Mouse (Mus musculus) c-Kit-positive CD71-negative TER-119-negative erythroid progenitor cells, embryonic 14.5 days (primary cell): ENCODE measurements around the gene Guca2a.
"Not testable (repeated sequence)": the region's sequence is repeated elsewhere in the genome, so short reads cannot be mapped to it uniquely, and the experiment has no call there.

Source experiments
- DNase-seq: peaks from one replicate; pipeline ENCODE4 v3.0.0-alpha.2; 2013; ENCODE audit warnings: low read depth

Gene Guca2a

GRCm38 (mm10) chr4:119637176-119637845 lies at the start of gene Guca2a:
Gene Guca2a (plus strand): TSS chr4:119637704.
- DNase-seq = no peak

GRCm38 (mm10) chr4:119588037-119588436 lies 49.5 kb upstream of the Guca2a start:
- no peak for DNase-seq

DNA sequence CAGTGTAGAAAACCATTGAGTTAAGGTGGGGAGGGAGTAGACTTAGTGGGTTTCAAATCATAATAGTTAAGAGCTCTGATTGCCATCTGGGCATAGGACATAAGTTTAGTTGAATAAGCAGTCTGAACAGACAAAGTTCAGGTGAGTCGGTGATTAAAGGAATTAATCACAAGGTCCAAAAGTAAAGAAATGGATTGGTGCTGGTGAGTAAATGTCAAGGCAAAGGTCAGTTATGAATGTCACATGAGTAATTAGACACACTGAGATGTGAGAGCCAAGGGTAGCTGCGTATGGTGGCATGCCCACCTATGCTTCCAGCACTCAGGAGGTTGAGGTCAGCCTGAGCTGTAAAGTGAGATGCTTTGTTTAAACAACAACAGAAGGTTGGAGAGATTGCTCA lies 48.1 kb upstream of the Guca2a start:
- no peak for DNase-seq

DNA sequence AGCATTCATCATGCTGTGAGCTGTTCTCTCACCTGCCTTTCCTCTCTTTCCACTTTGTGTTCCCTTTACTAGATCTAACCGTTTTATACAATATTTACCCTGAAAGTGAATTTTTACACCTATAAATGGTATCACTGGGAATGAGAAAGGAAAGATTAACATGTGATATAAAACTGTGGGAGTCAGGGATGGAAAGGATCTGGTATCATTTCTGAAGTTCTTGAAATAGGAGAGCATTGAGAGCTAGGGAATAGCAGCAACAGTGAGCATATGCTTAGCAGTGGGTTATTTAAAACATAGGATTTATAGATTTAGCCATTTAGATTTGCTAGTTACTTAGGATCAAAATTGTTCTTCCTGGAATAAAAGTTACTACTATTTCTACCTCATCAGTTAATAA lies 47.5 kb upstream of the Guca2a start:
- DNase-seq = no peak

DNA sequence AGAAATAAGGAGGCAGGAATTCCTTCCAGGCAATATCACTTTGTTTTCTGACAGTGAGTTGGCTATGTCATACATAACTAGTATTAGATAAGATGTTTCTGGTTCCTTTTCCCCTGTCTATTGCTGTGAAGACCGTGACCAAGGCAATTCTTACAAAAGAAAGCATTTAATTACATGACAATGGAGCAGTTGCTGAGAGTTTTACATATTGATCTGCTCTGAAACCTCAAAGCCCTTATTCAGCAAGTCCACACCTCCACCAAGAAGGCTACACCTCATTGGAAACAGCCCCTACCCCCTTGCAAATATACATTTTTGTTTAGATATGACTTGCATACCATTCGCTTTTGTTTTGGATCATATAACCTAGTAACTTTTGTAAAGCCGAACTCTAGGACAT lies 45.0 kb upstream of the Guca2a start:
- DNase-seq = no peak

DNA sequence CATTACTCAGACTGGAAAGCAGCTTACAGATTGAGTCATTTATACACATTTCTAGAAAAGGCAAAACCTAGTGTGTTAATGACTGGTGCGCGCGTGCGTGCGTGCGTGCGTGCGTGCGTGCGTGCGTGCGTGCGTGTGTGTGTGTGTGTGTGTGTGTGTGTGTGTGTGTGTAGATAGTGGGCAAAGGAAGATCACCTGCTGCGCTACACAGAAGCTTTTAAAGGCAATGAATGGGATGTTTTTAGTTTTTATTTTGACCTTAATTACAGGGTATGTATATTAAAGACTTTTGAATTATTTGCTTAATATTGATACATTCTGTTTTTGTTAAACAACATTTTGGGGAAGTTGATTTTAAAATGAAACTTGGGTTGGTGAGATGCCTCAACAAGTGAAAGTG lies 43.2 kb upstream of the Guca2a start:
- no peak for DNase-seq

DNA sequence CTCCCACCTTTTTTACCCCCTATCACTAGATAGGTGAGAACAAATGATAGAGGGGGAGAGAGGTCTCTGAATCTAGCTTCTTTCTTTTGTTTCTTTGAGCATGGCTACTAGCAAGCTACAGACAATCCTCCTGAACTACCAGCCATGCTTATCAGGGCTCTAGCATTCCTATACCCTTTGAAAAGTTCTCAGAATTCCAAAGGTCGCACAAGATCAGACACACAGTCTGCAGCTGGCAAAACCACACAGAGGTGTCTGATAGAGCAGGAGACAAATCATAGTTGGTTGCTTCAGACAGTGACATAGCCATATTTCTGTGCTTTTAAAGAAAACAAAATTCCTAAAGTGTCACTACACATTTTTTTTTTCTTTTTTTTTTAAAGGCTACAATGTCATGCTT lies 37.9 kb upstream of the Guca2a start:
- DNase-seq = no peak

GRCm38 (mm10) chr4:119609488-119609887 lies 28.0 kb upstream of the Guca2a start:
- peak; percentile 24 for DNase-seq

DNA sequence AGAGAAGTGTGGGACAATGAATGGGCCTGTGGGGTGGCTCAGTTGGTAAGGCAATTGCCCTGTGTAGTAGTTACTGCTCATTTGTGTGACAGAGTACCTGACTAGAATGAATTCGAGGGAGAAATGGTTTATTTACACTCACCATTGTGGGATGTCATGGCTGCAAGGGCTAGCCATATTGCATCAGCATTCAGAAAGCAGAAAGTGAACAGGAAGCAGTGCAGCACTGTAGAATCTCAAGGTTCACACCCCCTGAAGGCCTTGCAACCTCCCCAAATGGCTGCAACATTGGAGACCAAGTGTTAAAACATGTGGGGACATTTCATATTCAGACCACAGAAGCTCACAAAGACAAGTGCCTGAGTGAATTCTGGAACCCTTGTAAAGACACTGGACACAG lies 23.4 kb upstream of the Guca2a start:
- no peak for DNase-seq

GRCm38 (mm10) chr4:119614724-119615123 lies 22.8 kb upstream of the Guca2a start:
- no peak for DNase-seq

DNA sequence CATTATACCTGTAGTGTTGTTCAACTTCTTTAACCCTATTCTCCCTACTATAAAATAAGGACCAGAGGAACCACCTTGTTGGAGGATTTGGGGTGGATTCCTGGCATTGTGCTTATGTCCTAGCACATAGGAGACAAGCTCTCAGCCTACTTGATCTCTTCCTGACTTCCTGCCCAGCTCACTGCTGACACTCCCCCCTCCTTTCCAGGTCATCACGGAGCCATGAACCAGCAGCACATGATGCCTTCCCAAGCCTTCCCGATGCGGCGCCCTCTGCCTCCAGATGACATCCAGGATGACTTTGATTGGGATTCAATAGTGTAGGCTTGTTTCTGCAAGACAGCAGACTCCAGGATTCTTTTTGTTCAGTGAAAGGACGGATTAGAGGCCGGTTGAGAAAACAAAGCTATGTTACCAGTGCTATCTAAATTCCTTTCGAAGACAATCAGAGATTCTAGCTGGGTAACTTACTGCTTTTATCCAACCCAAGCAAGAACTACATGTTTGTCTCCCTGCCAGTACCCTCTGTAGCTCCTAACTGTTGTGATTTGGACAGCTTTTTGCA lies 11.3 kb upstream of the Guca2a start:
- DNase-seq = no peak

DNA sequence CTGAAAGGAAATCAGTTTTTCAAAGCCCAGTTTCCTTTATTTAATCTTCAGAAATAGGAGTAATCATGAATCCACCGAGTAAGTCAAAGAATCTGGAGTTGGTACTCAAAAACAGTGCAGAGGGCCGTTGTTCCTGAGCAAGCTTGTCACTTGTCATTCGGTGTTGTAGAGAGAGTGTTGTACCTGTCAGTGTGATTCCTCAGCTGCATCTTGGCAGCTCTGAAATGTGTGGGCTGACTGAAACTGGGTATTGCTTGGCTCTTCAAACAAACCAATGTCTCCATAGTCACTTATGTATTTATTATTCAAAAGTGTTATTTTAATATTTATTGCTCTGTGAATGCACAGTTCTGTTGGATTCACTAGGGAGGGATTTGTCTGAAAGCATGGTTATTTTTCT lies 10.6 kb upstream of the Guca2a start:
- no peak for DNase-seq

GRCm38 (mm10) chr4:119627317-119627716 lies 10.2 kb upstream of the Guca2a start:
- no peak for DNase-seq

DNA sequence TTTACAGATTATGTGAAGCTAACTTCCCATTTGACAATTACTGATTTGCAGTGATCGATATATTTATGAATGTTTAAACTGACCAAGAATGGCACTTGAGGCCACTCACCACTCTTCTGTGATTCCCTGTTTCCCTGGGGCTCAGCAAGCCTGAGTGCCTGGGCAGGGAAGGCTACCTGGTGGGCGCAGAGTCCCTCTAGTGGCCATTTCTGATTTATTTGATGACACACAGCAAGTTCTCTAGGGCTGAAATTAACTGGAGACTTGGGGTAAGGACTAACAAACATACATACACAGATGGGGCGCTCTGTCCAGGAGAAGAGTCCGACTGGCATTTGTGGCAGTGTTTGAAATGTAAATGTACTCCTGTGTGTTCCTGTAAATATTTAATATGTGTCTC lies 9.1 kb upstream of the Guca2a start:
- DNase-seq = not testable (repeated sequence)

DNA sequence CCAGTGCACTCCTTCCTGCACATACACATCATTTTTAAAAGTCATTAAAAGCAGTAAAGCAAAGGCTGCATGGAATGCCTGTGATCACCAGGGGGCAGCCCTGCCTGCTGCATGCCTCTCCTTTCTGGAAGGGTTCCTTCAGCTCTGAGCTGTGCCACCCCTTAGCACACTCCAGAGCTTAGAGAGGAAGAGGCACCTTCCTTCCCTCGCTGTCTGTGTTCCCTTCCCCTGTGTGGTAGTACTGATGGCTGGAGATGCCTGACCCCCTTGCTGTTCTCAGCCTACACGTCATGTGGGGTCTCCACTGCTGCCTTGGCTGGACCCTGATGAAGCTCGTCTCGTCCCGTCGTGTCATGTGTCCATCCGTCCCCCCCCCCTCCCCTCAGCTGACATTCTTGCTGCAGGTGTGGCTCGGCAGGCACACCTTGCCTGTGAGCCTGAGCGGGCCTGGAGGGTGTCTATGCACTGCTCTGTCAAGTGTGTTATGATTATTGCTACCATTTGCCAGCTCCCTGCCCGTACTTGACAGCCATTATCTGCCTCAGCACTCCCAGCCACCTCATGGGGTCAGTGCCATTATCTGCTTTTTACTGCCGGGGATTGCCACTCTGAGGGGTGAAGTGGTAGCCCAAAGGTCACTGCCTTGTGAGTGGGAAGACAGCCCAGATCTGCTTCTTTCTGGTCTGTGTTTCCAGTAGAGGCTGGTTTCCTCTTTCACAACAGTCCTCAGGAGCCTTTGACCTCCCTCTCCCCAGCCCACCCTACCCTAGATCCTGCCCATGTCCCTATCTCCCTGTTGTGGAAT lies 6.2 kb upstream of the Guca2a start:
- DNase-seq = no peak

GRCm38 (mm10) chr4:119632721-119633120 lies 4.8 kb upstream of the Guca2a start:
- no peak for DNase-seq

- DNase-seq = no peak
Measured at GRCm38 (mm10) chr4:119633342-119633741, 4.2 kb upstream of the Guca2a start.

DNA sequence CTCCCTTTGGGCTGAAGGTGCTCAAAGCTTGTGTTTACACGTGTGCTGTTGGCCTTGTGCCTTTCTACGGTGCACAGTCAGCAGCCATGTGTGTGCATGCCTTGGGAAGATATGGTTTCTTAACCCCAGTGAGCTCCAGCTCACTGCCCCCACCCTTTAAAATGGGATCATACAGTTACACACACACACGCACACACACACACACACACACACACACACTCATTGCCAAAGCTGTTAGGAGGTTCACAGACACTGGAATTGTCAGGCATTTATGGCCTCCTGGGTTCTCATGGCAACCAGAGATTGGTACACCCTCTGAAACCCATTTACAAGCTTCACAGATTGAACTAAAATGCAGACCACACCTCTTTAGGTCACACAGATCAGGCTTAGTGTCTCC lies 3.6 kb upstream of the Guca2a start:
- DNase-seq = no peak

GRCm38 (mm10) chr4:119634908-119635660 lies 2.4 kb upstream of the Guca2a start:
- DNase-seq = no peak

DNA sequence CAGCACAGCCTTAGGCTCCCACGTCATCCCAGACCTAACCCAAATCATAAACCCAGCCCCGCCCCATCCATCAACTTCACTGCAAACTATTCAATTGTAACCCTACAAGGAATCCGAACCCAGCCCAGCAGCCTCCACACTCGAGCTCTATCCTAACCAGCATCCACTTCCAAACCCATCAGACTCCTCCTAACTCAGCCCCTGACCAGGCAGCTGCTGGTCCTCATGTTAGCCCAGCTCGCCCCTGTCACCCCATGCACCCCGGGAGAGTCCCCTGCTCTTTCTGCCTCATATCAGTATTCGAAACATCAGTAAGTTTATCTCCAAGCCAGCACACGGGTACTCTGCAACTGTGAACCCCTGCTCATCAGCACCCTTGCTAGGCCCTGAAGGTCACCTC lies 1.8 kb upstream of the Guca2a start:
- DNase-seq = no peak

GRCm38 (mm10) chr4:119636731-119637130 lies 773 bp upstream of the Guca2a start:
- DNase-seq = no peak

DNA sequence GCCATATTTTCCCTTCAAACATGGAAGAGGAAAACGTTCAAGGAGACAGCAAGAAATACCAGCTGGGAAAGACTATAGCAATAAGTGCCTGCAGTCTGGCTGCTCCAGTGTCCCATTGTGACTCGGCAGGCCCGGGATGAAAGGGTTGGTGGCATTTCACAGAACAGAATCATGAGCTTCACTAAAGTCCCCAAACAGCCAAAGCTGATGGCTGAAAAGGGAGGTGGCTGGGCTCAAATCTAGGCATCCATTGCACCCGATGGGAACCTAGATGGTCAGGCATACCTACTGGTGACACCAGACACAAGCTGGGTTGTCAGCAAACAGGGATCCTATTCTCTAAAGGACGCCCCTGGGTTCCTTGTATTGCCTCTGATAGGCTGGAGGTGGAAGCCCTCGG lies 442 bp downstream of the Guca2a start:
- DNase-seq = no peak

GRCm38 (mm10) chr4:119638656-119639055 lies 1.2 kb downstream of the Guca2a start:
- no peak for DNase-seq
